Mouse (Mus musculus) spleen, adult 2 months (tissue): ENCODE results near the gene Tmsb4x.

Source experiments
- CTCF ChIP-seq: fragments of 200-500 bp; IDR thresholded peaks from 2 replicates; pipeline ENCODE4 v1.5.1; 2011; ENCODE audit warnings: mild to moderate bottlenecking, inconsistent platforms; ENCODE audit not compliant: insufficient read depth, insufficient read length, insufficient replicate concordance; ENCODE audit errors: extremely low read depth
- POLR2A ChIP-seq: fragments of 200-500 bp; IDR thresholded peaks from 2 replicates; pipeline ENCODE4 v1.6.1; 2011; ENCODE audit warnings: low read depth, low read length, inconsistent platforms

GRCm38 (mm10) chrX:167182411-167182810 lies 26.7 kb downstream of the Tmsb4x start:
- TF ChIP-seq POLR2A (peak; percentile 15; the same call in 1 of the 2 replicates), CTCF (no peak)
